Mouse (Mus musculus): ENCODE data around the gene Pml. TPM values are rescaled to one million over a fixed set of nuclear protein-coding genes. Genes with fewer than 3 reads are reported as not detected.

The Pml gene
- total RNA-seq, 2 experiments from 2014 or later, result 3.2 to 4.7 TPM

DNA sequence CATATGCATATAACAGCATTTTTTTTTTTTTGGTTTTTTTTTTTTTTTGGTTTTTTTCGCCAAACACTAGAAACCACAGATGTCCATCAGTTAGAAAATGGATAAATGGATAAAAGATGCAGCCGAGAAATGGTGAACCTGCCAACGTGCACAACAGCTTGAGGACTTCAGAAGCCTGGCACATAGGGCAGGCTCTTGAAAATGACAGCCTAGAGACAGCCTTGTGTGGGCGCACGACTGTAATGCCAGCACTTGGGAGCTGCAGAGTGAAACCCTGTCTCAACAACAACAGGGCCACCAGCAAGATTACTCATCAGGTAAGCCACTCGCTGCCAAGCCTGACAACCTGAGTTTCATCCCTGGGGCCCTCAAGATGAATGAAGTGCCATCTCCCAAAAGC lies 80.2 kb downstream of the Pml start:
- no peak for DNase-seq (ENCODE audit: low spot score)

DNA sequence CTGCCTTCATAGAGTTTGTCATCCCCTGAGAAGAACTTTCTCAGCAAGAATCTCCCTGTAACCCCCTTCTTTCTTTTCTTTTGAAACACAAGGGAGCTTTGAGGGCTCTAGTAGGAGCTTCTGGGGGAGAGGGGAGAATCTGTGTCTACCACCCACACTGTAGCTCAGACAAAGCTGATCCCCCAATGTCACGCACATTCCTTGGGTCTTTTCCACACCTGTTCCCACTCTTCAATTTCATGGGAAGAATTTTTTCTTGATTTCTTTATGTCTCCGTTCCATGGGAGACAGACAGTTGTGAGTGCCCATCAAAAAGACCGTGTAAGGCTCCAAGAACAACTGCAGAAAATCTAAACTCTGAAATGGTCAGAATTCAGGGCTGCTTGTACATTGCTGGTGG lies 80.7 kb downstream of the Pml start:
- DNase-seq (ENCODE audit: low spot score), result no peak

Small RNAs within 50 kb of the gene (microRNA-seq; reads per million reads assigned to microRNA genes)
- gene Mir6385, result not detected

Other genes starting within 250 kb of the Pml start
- gene Cyp11a1, start 243.4 kb downstream of the Pml start, total RNA-seq (2021), result under 1 TPM; 0.24 to 0.34 TPM
- gene Stra6, start 186.0 kb downstream of the Pml start, total RNA-seq (2021), result under 1 TPM; 0.16 to 0.90 TPM
- gene Ccdc33, start 131.0 kb downstream of the Pml start, total RNA-seq (2021), result not detected
- gene Islr, start 45.5 kb downstream of the Pml start, total RNA-seq (2021), result 10 to 100 TPM; 15.6 to 20.8 TPM
- 1 to 10 TPM; 1.6 to 1.9 TPM for gene Islr2, start 45.5 kb downstream of the Pml start, total RNA-seq (2021)
- 1 to 10 TPM; 6.8 to 7.3 TPM for gene Stoml1, start 3.4 kb upstream of the Pml start, total RNA-seq (2021)
- 10 to 100 TPM; 12.3 to 14.1 TPM for gene Loxl1, start 63.4 kb upstream of the Pml start, total RNA-seq (2021)
- gene Tbc1d21, start 120.7 kb upstream of the Pml start, total RNA-seq (2021), result not detected
- gene Insyn1, start 238.8 kb upstream of the Pml start, total RNA-seq (2021), result 10 to 100 TPM; 24.5 to 31.0 TPM